Mouse (Mus musculus): ENCODE results near the gene Tsr3.

DNA sequence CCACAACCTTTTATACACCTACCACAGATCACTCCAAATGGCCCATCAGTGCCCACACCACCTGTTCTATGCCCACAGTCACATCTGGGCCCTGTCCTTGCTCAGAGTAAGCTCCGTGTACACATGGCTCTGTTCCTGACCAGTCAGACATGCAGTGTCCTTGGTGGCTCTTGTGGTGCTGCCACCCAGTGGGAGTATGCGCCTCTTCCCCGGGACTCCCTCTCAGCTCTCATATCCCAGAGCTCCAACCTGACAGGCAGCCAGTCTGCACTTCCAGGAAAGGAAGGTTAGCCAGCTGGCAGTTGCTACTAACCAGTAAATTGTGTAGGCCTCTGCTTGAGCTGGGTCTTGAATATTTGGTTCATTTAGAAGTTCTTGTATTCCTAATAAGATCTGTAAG, 24.5 kb downstream of the Tsr3 start:
- TF ChIP-seq HCFC1 (IDR thresholded peaks at IDR 0.05; ENCODE audit: low read depth, low read length) (no peak), RCOR1 (IDR thresholded peaks at IDR 0.05; ENCODE audit: low read depth, low read length) (no peak), MAX (IDR thresholded peaks at IDR 0.05; ENCODE audit: low read length) (no peak), ELF1 (IDR thresholded peaks at IDR 0.05; ENCODE audit: low read depth, low read length) (no peak), CTCF (IDR thresholded peaks at IDR 0.05 in 2 of 3, conservative IDR thresholded peaks at IDR 0.05 in 1 of 3; ENCODE audit: control insufficient read depth in 1 of 3, insufficient read depth in 1 of 3, low read depth in 2 of 3, low read length in 3 of 3, poor library complexity in 1 of 3, severe bottlenecking in 1 of 3) (peak; percentile 12 to 48 (median 33); a peak in 4 of 6 replicates), GATA1 (IDR thresholded peaks at IDR 0.05; ENCODE audit: low read depth, low read length) (no peak), RAD21 (IDR thresholded peaks at IDR 0.05; ENCODE audit: low read depth, low read length) (no peak; the same call in 1 of the 2 replicates), POLR2AphosphoS5 (IDR thresholded peaks at IDR 0.05; ENCODE audit: borderline replicate concordance, low read depth, low read length) (no peak), MAZ (IDR thresholded peaks at IDR 0.05; ENCODE audit: low read depth, low read length) (no peak), BHLHE40 (IDR thresholded peaks at IDR 0.05; ENCODE audit: borderline replicate concordance, low read depth, low read length) (no peak), TAL1 (IDR thresholded peaks at IDR 0.05; ENCODE audit: low read length) (no peak), POLR2A (IDR thresholded peaks at IDR 0.05; ENCODE audit: control insufficient read depth in 1 of 2, insufficient read depth in 1 of 2, low read depth in 1 of 2, low read length in 2 of 2, poor library complexity in 1 of 2) (no peak)

Data from MEL (cell line).